Mouse (Mus musculus) liver, postnatal 0 days (tissue): ENCODE data around the gene Mga. TPM values are rescaled to one million over a fixed set of nuclear protein-coding genes. Genes with fewer than 3 reads are reported as not detected.

Experiments
- ATAC-seq: fragments of 200-750 bp; cut with Nextera tagmentation; 2 replicates; pipeline ENCODE4 v1.8.0; 2017; ENCODE audit warnings: mild to moderate bottlenecking, moderate library complexity
- DNase-seq: peaks from one replicate; pipeline ENCODE4 v3.0.0-alpha.2; 2016
- H3K27ac ChIP-seq: fragments of 300-500 bp; sonication (generic); 2 replicates; pipeline ENCODE4 v1.5.1; 2014; ENCODE audit warnings: antibody characterized with exemption, moderate library complexity, mild to moderate bottlenecking, low read depth
- H3K27me3 ChIP-seq: fragments of 300-500 bp; sonication (generic); 2 replicates; pipeline ENCODE4 v1.6.1; 2014; ENCODE audit warnings: low read length, control low read depth, mixed read lengths; ENCODE audit not compliant: insufficient read depth
- H3K36me3 ChIP-seq: fragments of 300-500 bp; sonication (generic); replicated peaks from 2 replicates; pipeline ENCODE4 v1.6.1; 2014; ENCODE audit warnings: mild to moderate bottlenecking, control low read depth, low read length, moderate library complexity, mixed read lengths; ENCODE audit not compliant: insufficient read depth
- H3K4me1 ChIP-seq: fragments of 300-500 bp; sonication (generic); 2 replicates; pipeline ENCODE4 v1.6.1; 2014; ENCODE audit warnings: antibody characterized with exemption, mild to moderate bottlenecking, control low read depth; ENCODE audit not compliant: insufficient read depth
- H3K4me2 ChIP-seq: fragments of 300-500 bp; sonication (generic); 2 replicates; pipeline ENCODE4 v1.6.1; 2014; ENCODE audit warnings: low read depth, mild to moderate bottlenecking, low read length, moderate library complexity, mixed read lengths
- H3K4me3 ChIP-seq: fragments of 300-500 bp; sonication (generic); 2 replicates; pipeline ENCODE4 v1.5.1; 2014; ENCODE audit warnings: low read depth, low read length
- H3K9ac ChIP-seq: fragments of 300-500 bp; sonication (generic); replicated peaks from 2 replicates; pipeline ENCODE4 v1.6.1; 2014; ENCODE audit warnings: mild to moderate bottlenecking, moderate library complexity
- H3K9me3 ChIP-seq: fragments of 300-500 bp; sonication (generic); 2 replicates; pipeline ENCODE4 v1.6.1; 2016; ENCODE audit warnings: mild to moderate bottlenecking, control low read depth, low read length, mixed read lengths
- CTCF ChIP-seq: sonication (generic); IDR thresholded peaks from 2 replicates; pipeline ENCODE4 v1.5.1; 2016; ENCODE audit warnings: antibody characterized with exemption, low read depth
- EP300 ChIP-seq: IDR thresholded peaks from 2 replicates; pipeline ENCODE4 v1.6.1; 2016; ENCODE audit warnings: antibody characterized with exemption, low read depth, mild to moderate bottlenecking
- WGBS: fragments of 180-500 bp; shearing (Covaris S2); extraction: QIAGEN DNeasy Blood & Tissue Kit; methylation state at CpG from one replicate; pipeline ENCODE4 v1.1.7; 2014; ENCODE audit not compliant: insufficient replicate concordance; 5-methylcytosine and 5-hydroxymethylcytosine counted together
- polyA plus RNA-seq: library from polyadenylated mRNA; unstranded; fragments of >200 nt; fragmentation: Nextera tagmentation; extraction: Ambion mirVana; gene quantifications from 2 replicates; pipeline ENCODE4 v1.2.1, GENCODE M21; 2015

Mga gene
- polyA plus RNA-seq, 1 experiment from 2014 or later = 4.6 TPM

- Histone ChIP-seq H3K27ac (no peak overlapping the region), H3K4me1 (no peaks in the 10 kb centered on the region), H3K9ac (no peak overlapping the region), H3K9me3 (no peaks in the 10 kb centered on the region), H3K4me2 (no peak overlapping the region), H3K27me3 (no peaks in the 10 kb centered on the region), H3K4me3 (no peak overlapping the region), H3K36me3 (no peaks in the 10 kb centered on the region)
- 66% methylated on average over 4 of the region's 4 CpGs for whole genome bisulfite sequencing
- no peak for DNase-seq
- TF ChIP-seq CTCF = no peak
- no peak for TF ChIP-seq EP300
- ATAC-seq = no peak
Observed at GRCm38 (mm10) chr2:120001956-120002355, 104.9 kb downstream of the Mga start.

GRCm38 (mm10) chr2:120003970-120004369, 106.9 kb downstream of the Mga start:
- H3K4me3 ChIP-seq = no peak overlapping the region
- ATAC-seq (no peak), DNase-seq (no peak)
- no peaks in the 10 kb centered on the region for H3K36me3 ChIP-seq
- WGBS = 79% methylated on average over 2 of the region's 2 CpGs
- H3K4me1 ChIP-seq = peaks cover 5% of the 10 kb centered on the region
- H3K9ac ChIP-seq = no peak overlapping the region
- H3K27me3 ChIP-seq = no peaks in the 10 kb centered on the region
- H3K4me2 ChIP-seq = no peak overlapping the region
- no peak overlapping the region for H3K27ac ChIP-seq
- H3K9me3 ChIP-seq = no peaks in the 10 kb centered on the region
- TF ChIP-seq EP300 (no peak), CTCF (no peak)

- no peak for TF ChIP-seq EP300
- TF ChIP-seq CTCF = no peak
- WGBS = 91% methylated on average over 7 of the region's 7 CpGs
- Histone ChIP-seq H3K9ac (no peak overlapping the region), H3K4me1 (peaks cover 5% of the 10 kb centered on the region), H3K9me3 (no peaks in the 10 kb centered on the region), H3K4me2 (no peak overlapping the region), H3K27me3 (no peaks in the 10 kb centered on the region), H3K27ac (no peak overlapping the region), H3K4me3 (no peak overlapping the region), H3K36me3 (no peaks in the 10 kb centered on the region)
- ATAC-seq (no peak), DNase-seq (no peak)
Observed at GRCm38 (mm10) chr2:120006696-120007095, 109.7 kb downstream of the Mga start.

- Histone ChIP-seq H3K4me2 (no peak overlapping the region), H3K9ac (no peak overlapping the region), H3K4me3 (no peak overlapping the region), H3K27me3 (no peaks in the 10 kb centered on the region), H3K36me3 (no peaks in the 10 kb centered on the region), H3K9me3 (no peaks in the 10 kb centered on the region), H3K4me1 (peaks cover 5% of the 10 kb centered on the region), H3K27ac (peak overlapping the region; percentile 16; the same call in 1 of the 2 replicates)
- WGBS = 78% methylated on average over 4 of the region's 4 CpGs
- peak; percentile 62 for TF ChIP-seq EP300
- TF ChIP-seq CTCF = no peak
- no peak for DNase-seq
- ATAC-seq = peak; percentile 89
Observed at GRCm38 (mm10) chr2:120007680-120008210, 110.7 kb downstream of the Mga start.

- Histone ChIP-seq H3K9ac (no peak overlapping the region), H3K4me1 (peaks cover 5% of the 10 kb centered on the region), H3K36me3 (no peaks in the 10 kb centered on the region), H3K27ac (peak overlapping the region; percentile 51), H3K9me3 (no peaks in the 10 kb centered on the region), H3K27me3 (no peaks in the 10 kb centered on the region), H3K4me3 (no peak overlapping the region), H3K4me2 (no peak overlapping the region)
- DNase-seq (peak; percentile 36), ATAC-seq (peak; percentile 43)
- TF ChIP-seq CTCF = no peak
- TF ChIP-seq EP300 = no peak
- 10% methylated on average over 4 of the region's 4 CpGs for WGBS
Observed at GRCm38 (mm10) chr2:120008672-120009071, 111.6 kb downstream of the Mga start.

- Histone ChIP-seq H3K9me3 (no peaks in the 10 kb centered on the region), H3K36me3 (peaks cover 7% of the 10 kb centered on the region; the same call in 1 of the 2 replicates), H3K27ac (no peak overlapping the region), H3K9ac (no peak overlapping the region), H3K4me3 (no peak overlapping the region), H3K4me1 (peaks cover 5% of the 10 kb centered on the region), H3K27me3 (no peaks in the 10 kb centered on the region), H3K4me2 (no peak overlapping the region)
- TF ChIP-seq EP300 (no peak), CTCF (peak; percentile 82)
- DNase-seq = peak; percentile 59
- no peak for ATAC-seq
- WGBS = 71% methylated on average over 8 of the region's 8 CpGs
Observed at GRCm38 (mm10) chr2:120011462-120012200, 114.6 kb downstream of the Mga start.
